Mouse (Mus musculus): Measurements from ENCODE around the gene Cyyr1.

The Cyyr1 gene

GRCm38 (mm10) chr16:85470057-85470456 lies 83.1 kb downstream of the Cyyr1 start:
- no peak for DNase-seq (ENCODE audit: low spot score in 2 of 2)

- no peak for DNase-seq (ENCODE audit: low spot score in 2 of 2)
Measured at GRCm38 (mm10) chr16:85455043-85455442, 98.2 kb downstream of the Cyyr1 start.

GRCm38 (mm10) chr16:85446306-85446705 lies 106.9 kb downstream of the Cyyr1 start:
- no peak for DNase-seq (ENCODE audit: low spot score in 2 of 2)

GRCm38 (mm10) chr16:85445801-85446200 lies 107.4 kb downstream of the Cyyr1 start:
- DNase-seq (ENCODE audit: low spot score in 2 of 2): peak; percentile 2 to 40

- DNase-seq (ENCODE audit: low spot score in 2 of 2): peak in 1 of 2 experiments; percentile 22
Measured at GRCm38 (mm10) chr16:85435427-85435826, 117.8 kb downstream of the Cyyr1 start.

GRCm38 (mm10) chr16:85429173-85429572 lies 124.0 kb downstream of the Cyyr1 start:
- no peak for DNase-seq (ENCODE audit: low spot score in 2 of 2)

GRCm38 (mm10) chr16:85422889-85423288 lies 130.3 kb downstream of the Cyyr1 start:
- no peak for DNase-seq (ENCODE audit: low spot score in 2 of 2)

- DNase-seq (ENCODE audit: low spot score in 2 of 2): peak; percentile 50 to 73
Measured at GRCm38 (mm10) chr16:85415415-85415814, 137.8 kb downstream of the Cyyr1 start.

- peak; percentile 57 to 65 for DNase-seq (ENCODE audit: low spot score in 2 of 2)
Measured at GRCm38 (mm10) chr16:85393430-85393948, 159.7 kb downstream of the Cyyr1 start.

- no peak for DNase-seq (ENCODE audit: low spot score in 2 of 2)
Measured at GRCm38 (mm10) chr16:85386801-85387200, 166.4 kb downstream of the Cyyr1 start.
